Mouse (Mus musculus) G1E (cell line): ENCODE measurements at regions not wholly inside any gene's neighbourhood (a gene's known extent, or its start where the extent isn't known, plus 50 kb on each side); places are given as distances from the start of the nearest gene placed in this dataset.

Source experiments
- ATAC-seq: 2 replicates; pipeline ENCODE4 v1.8.0; 2016; ENCODE audit warnings: mild to moderate bottlenecking; ENCODE audit not compliant: insufficient number of reproducible peaks, poor library complexity, low FRiP score, severe bottlenecking; ENCODE audit errors: extremely low read depth
- DNase-seq: peaks from one replicate; pipeline ENCODE4 v3.0.0; 2012; ENCODE audit warnings: low spot score
- H3K27me3 ChIP-seq: 2 replicates; pipeline ENCODE4 v1.6.1; 2012; ENCODE audit warnings: mild to moderate bottlenecking, low read length, inconsistent platforms; ENCODE audit not compliant: insufficient read depth
- H3K36me3 ChIP-seq: replicated peaks from 2 replicates; pipeline ENCODE3; 2012; ENCODE audit warnings: mild to moderate bottlenecking, inconsistent platforms
- H3K4me1 ChIP-seq: 2 replicates; pipeline ENCODE4 v1.6.1; 2012; ENCODE audit warnings: low read depth, low read length, inconsistent platforms, mixed read lengths; ENCODE audit not compliant: insufficient read depth
- H3K4me3 ChIP-seq: 2 replicates; pipeline ENCODE4 v1.5.1; 2012; ENCODE audit warnings: low read depth, mild to moderate bottlenecking, inconsistent platforms, low read length, moderate library complexity, mixed read lengths
- H3K9me3 ChIP-seq: replicated peaks from 2 replicates; pipeline ENCODE4 v1.6.1; 2012; ENCODE audit warnings: inconsistent platforms
- CTCF ChIP-seq: IDR thresholded peaks from 2 replicates; pipeline ENCODE4 v1.5.1; 2012; ENCODE audit warnings: low read depth, low read length, inconsistent platforms, mixed read lengths
- GATA1 ChIP-seq: IDR thresholded peaks from 2 replicates; pipeline ENCODE4 v1.6.1; 2012; ENCODE audit warnings: borderline replicate concordance, low read length, inconsistent platforms, mixed read lengths
- GATA2 ChIP-seq: IDR thresholded peaks from 2 replicates; pipeline ENCODE4 v1.6.1; 2012; ENCODE audit warnings: low read depth, low read length, inconsistent platforms, borderline replicate concordance
- POLR2AphosphoS5 ChIP-seq: IDR thresholded peaks from 2 replicates; pipeline ENCODE4 v1.6.1; 2012; ENCODE audit warnings: low read depth, low read length, inconsistent platforms; ENCODE audit not compliant: insufficient replicate concordance
- TAL1 ChIP-seq: conservative IDR thresholded peaks from 2 replicates; pipeline ENCODE4 v1.6.1; 2012; ENCODE audit warnings: low read depth, low read length, inconsistent platforms, mixed read lengths

GRCm38 (mm10) chr19:15851622-15852021, 95.5 kb downstream of the Psat1 start:
- no peaks in the 10 kb centered on the region for H3K36me3 ChIP-seq
- no peaks in the 10 kb centered on the region for H3K27me3 ChIP-seq
- no peak for ATAC-seq
- no peak for TF ChIP-seq CTCF
- TF ChIP-seq TAL1, result no peak
- TF ChIP-seq GATA2, result no peak
- no peak for TF ChIP-seq POLR2AphosphoS5
- TF ChIP-seq GATA1, result no peak
- no peak overlapping the region for H3K4me3 ChIP-seq
- H3K4me1 ChIP-seq, result peaks cover 37% of the 10 kb centered on the region
- DNase-seq, result no peak
- H3K9me3 ChIP-seq, result no peaks in the 10 kb centered on the region

- Histone ChIP-seq H3K4me3 (no peak overlapping the region), H3K36me3 (no peaks in the 10 kb centered on the region), H3K4me1 (peaks cover 37% of the 10 kb centered on the region), H3K9me3 (no peaks in the 10 kb centered on the region), H3K27me3 (no peaks in the 10 kb centered on the region)
- no peak for DNase-seq
- TF ChIP-seq GATA2 (no peak), TAL1 (peak; percentile 31; the same call in 1 of the 2 replicates)
- ATAC-seq, result peak; percentile 78
Measured at GRCm38 (mm10) chr19:15850722-15851121, 96.4 kb downstream of the Psat1 start.

- Histone ChIP-seq H3K4me1 (peaks cover 37% of the 10 kb centered on the region), H3K27me3 (no peaks in the 10 kb centered on the region), H3K9me3 (no peaks in the 10 kb centered on the region), H3K36me3 (no peaks in the 10 kb centered on the region), H3K4me3 (no peak overlapping the region)
- no peak for TF ChIP-seq CTCF
- TF ChIP-seq POLR2AphosphoS5, result no peak
- no peak for TF ChIP-seq GATA2
- no peak for TF ChIP-seq GATA1
- no peak for TF ChIP-seq TAL1
- ATAC-seq (peak; percentile 15; the same call in 1 of the 2 replicates), DNase-seq (no peak)
Measured at GRCm38 (mm10) chr19:15849235-15849634, 97.9 kb downstream of the Psat1 start.

GRCm38 (mm10) chr19:15838327-15838726, 108.8 kb downstream of the Psat1 start:
- ATAC-seq, result no peak
- H3K27me3 ChIP-seq, result no peaks in the 10 kb centered on the region
- no peak for TF ChIP-seq POLR2AphosphoS5
- no peak for TF ChIP-seq GATA1
- no peaks in the 10 kb centered on the region for H3K36me3 ChIP-seq
- DNase-seq, result no peak
- H3K9me3 ChIP-seq, result peaks cover 6% of the 10 kb centered on the region
- no peak overlapping the region for H3K4me3 ChIP-seq
- peaks cover 38% of the 10 kb centered on the region for H3K4me1 ChIP-seq

- TF ChIP-seq POLR2AphosphoS5, result no peak
- TF ChIP-seq TAL1, result peak; percentile 76
- no peak for TF ChIP-seq GATA2
- no peak for TF ChIP-seq CTCF
- no peak for TF ChIP-seq GATA1
- H3K4me3 ChIP-seq, result no peak overlapping the region
- ATAC-seq, result peak; percentile 95
- H3K9me3 ChIP-seq, result peaks cover 6% of the 10 kb centered on the region
- no peaks in the 10 kb centered on the region for H3K36me3 ChIP-seq
- peaks cover 38% of the 10 kb centered on the region for H3K4me1 ChIP-seq
- peak; percentile 75 for DNase-seq
- no peaks in the 10 kb centered on the region for H3K27me3 ChIP-seq
Measured at GRCm38 (mm10) chr19:15837715-15838175, 109.4 kb downstream of the Psat1 start.

- Histone ChIP-seq H3K27me3 (no peaks in the 10 kb centered on the region), H3K4me1 (peaks cover 38% of the 10 kb centered on the region), H3K36me3 (no peaks in the 10 kb centered on the region), H3K4me3 (peak overlapping the region; percentile 52; the same call in 1 of the 2 replicates), H3K9me3 (peaks cover 6% of the 10 kb centered on the region)
- peak; percentile 30 for DNase-seq
- TF ChIP-seq GATA1, result no peak
- no peak for TF ChIP-seq GATA2
- no peak for TF ChIP-seq POLR2AphosphoS5
- TF ChIP-seq TAL1, result no peak
- TF ChIP-seq CTCF, result no peak
- peak; percentile 37 for ATAC-seq
Measured at GRCm38 (mm10) chr19:15836956-15837714, 110.0 kb downstream of the Psat1 start.

GRCm38 (mm10) chr19:15836201-15836955, 110.8 kb downstream of the Psat1 start:
- Histone ChIP-seq H3K36me3 (no peaks in the 10 kb centered on the region), H3K4me1 (peaks cover 38% of the 10 kb centered on the region), H3K4me3 (no peak overlapping the region; the same call in 1 of the 2 replicates), H3K27me3 (no peaks in the 10 kb centered on the region), H3K9me3 (peaks cover 6% of the 10 kb centered on the region)
- TF ChIP-seq POLR2AphosphoS5 (no peak), CTCF (no peak)
- ATAC-seq (no peak), DNase-seq (no peak)
